Mouse (Mus musculus) bone marrow macrophage, adult 2 months (primary cell): ENCODE results near the gene Tex33. TPM values are rescaled to one million over a fixed set of nuclear protein-coding genes. Genes with fewer than 3 reads are reported as not detected.

Experiments
- H3K27ac ChIP-seq: 2 replicates; pipeline ENCODE4 v1.5.1; 2012; ENCODE audit warnings: low read depth, low read length; ENCODE audit not compliant: insufficient read depth
- H3K4me1 ChIP-seq: 2 replicates; pipeline ENCODE4 v1.6.1; 2012; ENCODE audit warnings: low read length; ENCODE audit not compliant: control insufficient read depth, insufficient read depth
- H3K4me3 ChIP-seq: 2 replicates; pipeline ENCODE4 v1.5.1; 2012; ENCODE audit warnings: mild to moderate bottlenecking, low read length, moderate library complexity; ENCODE audit not compliant: insufficient read depth
- CTCF ChIP-seq: IDR thresholded peaks from 2 replicates; pipeline ENCODE4 v1.5.1; 2012; ENCODE audit warnings: low read depth, mild to moderate bottlenecking, low read length, moderate library complexity
- POLR2A ChIP-seq: IDR thresholded peaks from 2 replicates; pipeline ENCODE4 v1.6.1; 2012; ENCODE audit warnings: mild to moderate bottlenecking, low read depth, low read length, borderline replicate concordance
- polyA plus RNA-seq: library from polyadenylated mRNA; stranded (reverse); fragments of >200 nt; gene quantifications from 2 replicates; pipeline ENCODE4 v1.2.4, GENCODE M21; 2012; ENCODE audit not compliant: missing spikeins, insufficient read depth, insufficient read length

Tex33 gene
- not detected in 2 replicates for polyA plus RNA-seq

- Histone ChIP-seq H3K4me1 (peaks cover 7% of the 10 kb centered on the region), H3K27ac (no peak within 1 kb of the TSS), H3K4me3 (no peak within 1 kb of the TSS)
- TF ChIP-seq CTCF (no peak), POLR2A (no peak)
Observed at GRCm38 (mm10) chr15:78395478-78395962, at the start of gene Tex33. Gene Tex33, minus strand, starts transcription at chr15:78395912.

GRCm38 (mm10) chr15:78443857-78444256, 48.1 kb upstream of the Tex33 start:
- TF ChIP-seq CTCF (no peak), POLR2A (no peak)
- Histone ChIP-seq H3K27ac (no peak overlapping the region), H3K4me3 (no peak overlapping the region), H3K4me1 (peaks cover 2% of the 10 kb centered on the region)

- no peaks in the 10 kb centered on the region for H3K4me1 ChIP-seq
- TF ChIP-seq CTCF: no peak
- TF ChIP-seq POLR2A: no peak
- no peak overlapping the region for H3K27ac ChIP-seq
- H3K4me3 ChIP-seq: no peak overlapping the region
Observed at GRCm38 (mm10) chr15:78442231-78442630, 46.5 kb upstream of the Tex33 start.

- Histone ChIP-seq H3K4me3 (no peak overlapping the region), H3K27ac (no peak overlapping the region), H3K4me1 (no peaks in the 10 kb centered on the region)
- TF ChIP-seq CTCF (no peak), POLR2A (no peak)
Observed at GRCm38 (mm10) chr15:78438973-78439372, 43.3 kb upstream of the Tex33 start.

- no peaks in the 10 kb centered on the region for H3K4me1 ChIP-seq
- TF ChIP-seq POLR2A (no peak), CTCF (no peak)
- H3K4me3 ChIP-seq: no peak overlapping the region
- H3K27ac ChIP-seq: no peak overlapping the region
Observed at GRCm38 (mm10) chr15:78438505-78438904, 42.8 kb upstream of the Tex33 start.

DNA sequence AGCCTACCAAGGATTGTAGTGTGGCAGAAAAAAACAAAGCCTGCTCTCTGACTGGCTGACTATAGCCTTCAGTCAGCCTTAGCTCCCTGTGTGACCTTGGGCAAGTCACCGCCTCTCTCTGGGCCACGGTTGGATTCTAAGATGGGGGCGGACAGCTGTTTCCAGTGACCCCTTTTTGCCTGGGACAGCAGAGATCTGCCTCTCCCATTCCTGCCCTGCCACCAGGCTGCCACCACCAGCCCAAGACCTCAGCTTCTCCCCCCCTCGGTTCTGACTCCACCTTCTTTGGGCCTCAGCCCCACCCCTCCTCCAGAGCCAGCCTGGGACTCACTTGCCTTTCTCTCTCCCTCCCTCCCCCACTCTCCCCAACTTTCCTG, 42.3 kb upstream of the Tex33 start:
- no peak for TF ChIP-seq CTCF
- no peak for TF ChIP-seq POLR2A
- no peaks in the 10 kb centered on the region for H3K4me1 ChIP-seq
- H3K4me3 ChIP-seq: no peak overlapping the region
- H3K27ac ChIP-seq: no peak overlapping the region

- Histone ChIP-seq H3K27ac (no peak overlapping the region), H3K4me3 (no peak overlapping the region), H3K4me1 (no peaks in the 10 kb centered on the region)
- TF ChIP-seq POLR2A: no peak
- no peak for TF ChIP-seq CTCF
Observed at GRCm38 (mm10) chr15:78437237-78438017, 41.7 kb upstream of the Tex33 start.

DNA sequence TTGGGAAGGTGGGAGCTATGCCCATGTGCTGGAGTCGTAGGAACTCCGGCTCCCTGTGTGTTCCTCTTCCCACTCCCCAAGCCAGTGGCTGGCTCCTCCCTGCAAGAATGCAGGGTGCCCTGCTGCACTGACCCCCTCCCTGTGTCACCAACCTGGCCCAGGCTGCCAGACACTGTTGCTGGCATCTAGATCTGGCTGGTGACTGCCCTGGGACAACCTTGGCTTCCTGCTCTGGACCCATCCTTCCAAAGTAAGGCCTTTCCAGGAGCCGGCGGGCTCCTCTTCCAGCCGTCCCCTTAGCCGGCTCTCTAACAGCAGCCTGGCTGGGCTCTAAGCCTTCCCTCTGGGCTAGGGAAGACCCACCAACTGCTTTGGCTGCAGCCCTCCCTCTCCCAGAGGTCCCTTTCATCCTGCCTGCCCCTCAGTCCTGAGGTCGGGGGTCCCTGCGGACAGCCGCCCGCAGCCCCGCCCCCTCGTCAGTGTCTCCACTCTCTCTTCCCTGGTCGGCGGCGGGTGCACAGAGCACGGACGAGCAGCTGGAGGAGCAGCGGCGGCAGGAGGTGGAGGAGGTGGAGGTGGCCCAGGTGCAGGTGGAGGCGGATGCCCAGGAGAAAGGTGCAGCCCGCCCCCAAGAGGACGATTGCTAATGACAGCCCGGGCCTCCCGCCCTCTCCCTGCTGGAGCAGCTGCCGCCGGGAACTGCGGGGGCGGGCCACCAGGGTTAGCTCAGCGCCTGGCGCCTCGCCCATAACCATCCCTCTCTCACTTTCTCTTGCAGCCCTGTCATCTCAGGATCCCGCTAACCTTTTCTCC, 40.9 kb upstream of the Tex33 start:
- H3K4me3 ChIP-seq: no peak overlapping the region
- H3K27ac ChIP-seq: no peak overlapping the region
- H3K4me1 ChIP-seq: no peaks in the 10 kb centered on the region
- no peak for TF ChIP-seq CTCF
- TF ChIP-seq POLR2A: no peak

DNA sequence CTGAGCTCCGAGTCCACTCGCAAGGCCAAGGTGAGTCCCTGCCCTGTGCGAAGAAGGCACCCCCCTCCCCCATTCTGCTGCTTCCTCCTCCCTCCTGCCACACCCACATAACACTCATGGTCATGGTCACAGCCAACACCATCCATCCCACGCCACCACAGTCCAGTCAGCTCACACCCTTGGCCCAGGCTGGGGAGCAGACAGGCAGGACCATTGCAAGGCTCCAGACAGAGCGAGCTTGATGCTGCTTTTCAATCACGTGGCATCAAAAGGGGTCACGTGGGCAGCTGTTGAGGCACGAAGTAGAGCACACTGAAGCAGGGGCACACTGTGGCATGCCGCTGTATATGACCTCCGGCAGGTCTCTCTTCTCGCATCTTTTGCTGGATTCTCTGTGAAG, 40.0 kb upstream of the Tex33 start:
- peaks cover under 1% of the 10 kb centered on the region; the same call in 1 of the 2 replicates for H3K4me1 ChIP-seq
- TF ChIP-seq POLR2A (no peak), CTCF (no peak)
- H3K27ac ChIP-seq: no peak overlapping the region
- no peak overlapping the region for H3K4me3 ChIP-seq
